Mouse (Mus musculus) ES-Bruce4 (cell line): Measurements from ENCODE around the gene Cd4. TPM values are rescaled to one million over a fixed set of nuclear protein-coding genes. Genes with fewer than 3 reads are reported as not detected.

ENCODE experiments used
- H3K27ac ChIP-seq: 2 replicates; pipeline ENCODE4 v1.5.1; 2012; ENCODE audit warnings: low read length, inconsistent platforms; ENCODE audit not compliant: insufficient read depth
- H3K27me3 ChIP-seq: 2 replicates; pipeline ENCODE4 v1.6.1; 2012; ENCODE audit warnings: mild to moderate bottlenecking, low read length, inconsistent platforms; ENCODE audit not compliant: control insufficient read depth, poor library complexity, insufficient read depth, severe bottlenecking
- H3K36me3 ChIP-seq: 2 replicates; pipeline ENCODE4 v1.6.1; 2012; ENCODE audit warnings: inconsistent platforms, mild to moderate bottlenecking, low read length, moderate library complexity; ENCODE audit not compliant: control insufficient read depth, poor library complexity, insufficient read depth, severe bottlenecking
- H3K4me1 ChIP-seq: one replicate; pipeline ENCODE4 v1.8.1; 2011; ENCODE audit warnings: low read length; ENCODE audit not compliant: control insufficient read depth, insufficient read depth
- H3K4me3 ChIP-seq: 2 replicates; pipeline ENCODE4 v1.5.1; 2011; ENCODE audit warnings: low read depth, mild to moderate bottlenecking, low read length
- H3K9ac ChIP-seq: 2 replicates; pipeline ENCODE4 v1.6.1; 2012; ENCODE audit warnings: low read depth, mild to moderate bottlenecking, inconsistent platforms; ENCODE audit not compliant: poor library complexity, severe bottlenecking
- H3K9me3 ChIP-seq: replicated peaks from 2 replicates; pipeline ENCODE4 v1.6.1; 2012; ENCODE audit warnings: mild to moderate bottlenecking, low read length, inconsistent platforms; ENCODE audit not compliant: control insufficient read depth, poor library complexity, insufficient read depth, severe bottlenecking
- CTCF ChIP-seq: IDR thresholded peaks from one replicate; pipeline ENCODE4 v1.8.1; 2011; ENCODE audit warnings: low read depth, low read length
- EP300 ChIP-seq: IDR thresholded peaks from 2 replicates; pipeline ENCODE4 v1.6.1; 2011; ENCODE audit warnings: low read depth, low read length; ENCODE audit not compliant: insufficient read depth
- POLR2A ChIP-seq: IDR thresholded peaks from one replicate; pipeline ENCODE4 v1.8.1; 2011; ENCODE audit warnings: low read length; ENCODE audit not compliant: insufficient read depth
- polyA plus RNA-seq: library from polyadenylated mRNA; stranded (reverse); fragments of >200 nt; gene quantifications from 2 replicates; pipeline ENCODE4 v1.2.4, GENCODE M21; 2011; ENCODE audit warnings: low read depth; ENCODE audit not compliant: missing spikeins, insufficient read depth, insufficient read length

Cd4 gene
- polyA plus RNA-seq, 1 experiment, result not detected

- Histone ChIP-seq H3K36me3 (no peaks in the 10 kb centered on the region), H3K9me3 (no peaks in the 10 kb centered on the region), H3K27me3 (no peaks in the 10 kb centered on the region), H3K9ac (peak overlapping the region; percentile 57), H3K4me3 (peak overlapping the region; percentile 70), H3K27ac (peak overlapping the region; percentile 98), H3K4me1 (peaks cover 9% of the 10 kb centered on the region)
- TF ChIP-seq EP300 (no peak), POLR2A (no peak), CTCF (no peak)
Observed at GRCm38 (mm10) chr6:124904991-124905860, 17.2 kb upstream of the Cd4 start.

DNA sequence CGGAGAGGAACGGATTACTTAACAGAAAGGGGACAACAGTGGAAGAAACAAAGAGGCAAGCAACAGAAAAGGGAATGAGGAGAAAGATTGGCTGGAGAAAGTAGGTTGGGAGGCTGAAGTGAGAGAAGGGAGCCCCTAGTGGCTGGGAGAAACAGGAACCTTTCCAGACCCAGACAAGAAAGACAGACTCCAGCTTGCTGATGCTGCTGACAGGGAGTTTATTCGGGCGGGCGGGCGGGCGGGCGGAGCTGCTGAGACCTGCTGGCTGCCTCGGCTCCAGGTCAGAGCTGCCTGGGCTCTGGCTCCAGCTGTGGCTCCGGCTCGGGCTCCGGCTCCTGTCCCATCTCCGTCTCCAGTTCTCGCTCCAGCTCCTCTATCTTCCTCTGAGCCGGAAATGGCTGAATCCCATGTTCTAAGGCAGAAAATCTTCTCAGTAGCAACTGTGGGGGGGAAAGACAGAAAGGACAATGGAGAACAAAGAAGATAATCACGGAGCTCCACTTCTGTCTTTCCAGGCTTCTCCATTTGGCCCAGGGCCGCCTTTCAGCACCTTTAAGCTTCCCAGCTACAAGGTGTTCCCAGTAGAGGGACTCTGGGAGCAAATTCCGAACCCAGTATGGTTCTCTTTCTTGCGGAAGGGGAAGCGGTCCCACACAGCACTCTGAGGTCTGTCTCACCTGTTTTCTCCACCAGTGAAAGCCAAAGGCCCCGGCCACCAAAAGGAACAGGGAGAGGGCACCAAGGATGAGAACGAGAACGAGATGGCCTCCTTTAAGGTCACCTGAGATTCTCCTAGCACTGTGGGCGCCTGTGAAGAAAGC is 16.4 kb upstream of the Cd4 start:
- H3K9ac ChIP-seq, result peak overlapping the region; percentile 57
- TF ChIP-seq CTCF, result peak; percentile 49
- no peak for TF ChIP-seq EP300
- H3K27ac ChIP-seq, result peak overlapping the region; percentile 98

DNA sequence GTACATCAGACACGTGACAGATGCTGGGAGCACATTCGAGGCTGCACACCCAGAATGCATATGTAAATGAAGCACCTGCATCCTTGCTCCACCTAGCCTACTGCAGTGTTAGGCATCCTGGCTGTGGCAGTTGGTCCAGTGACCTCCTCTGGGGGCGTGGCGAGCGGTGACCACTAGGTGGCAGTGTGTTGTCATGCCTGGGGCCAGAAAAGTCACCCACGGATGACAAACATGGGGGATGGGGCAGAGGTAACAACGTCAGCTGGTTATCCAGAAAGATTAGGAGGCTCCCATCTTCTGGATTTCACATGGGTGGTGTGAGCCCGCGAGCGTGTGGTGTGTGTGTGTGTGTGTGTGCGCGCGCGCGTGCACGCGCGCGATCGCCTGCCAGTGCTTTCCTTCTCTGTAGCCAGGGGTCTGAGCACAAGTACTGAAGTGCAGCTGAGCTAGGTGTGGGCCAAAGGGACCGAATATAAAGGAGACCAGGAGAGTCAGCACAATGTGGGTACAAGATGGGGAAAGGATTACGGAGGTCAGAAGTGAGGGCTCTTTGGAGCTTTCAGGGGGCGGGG is 15.6 kb upstream of the Cd4 start:
- TF ChIP-seq POLR2A, result no peak
- TF ChIP-seq CTCF, result peak; percentile 94
- TF ChIP-seq EP300, result peak; percentile 98

More for the DNA sequence above, 16.4 kb upstream of the Cd4 start:
- peaks cover 12% of the 10 kb centered on the region for H3K4me1 ChIP-seq
- no peaks in the 10 kb centered on the region for H3K27me3 ChIP-seq
- H3K9me3 ChIP-seq, result no peaks in the 10 kb centered on the region
- H3K36me3 ChIP-seq, result no peaks in the 10 kb centered on the region
- peak overlapping the region; percentile 70 for H3K4me3 ChIP-seq

GRCm38 (mm10) chr6:124901851-124902250 is 13.8 kb upstream of the Cd4 start:
- no peaks in the 10 kb centered on the region for H3K36me3 ChIP-seq
- TF ChIP-seq POLR2A, result no peak
- TF ChIP-seq CTCF, result no peak
- TF ChIP-seq EP300, result no peak
- no peaks in the 10 kb centered on the region for H3K9me3 ChIP-seq
- no peak overlapping the region for H3K27ac ChIP-seq
- H3K9ac ChIP-seq, result no peak overlapping the region
- H3K4me1 ChIP-seq, result peaks cover 12% of the 10 kb centered on the region
- no peak overlapping the region for H3K4me3 ChIP-seq
- H3K27me3 ChIP-seq, result no peaks in the 10 kb centered on the region

More for the DNA sequence above, 15.6 kb upstream of the Cd4 start:
- Histone ChIP-seq H3K27ac (peak overlapping the region; percentile 95), H3K4me1 (peaks cover 10% of the 10 kb centered on the region), H3K9me3 (no peaks in the 10 kb centered on the region), H3K4me3 (peak overlapping the region; percentile 54), H3K27me3 (no peaks in the 10 kb centered on the region), H3K36me3 (no peaks in the 10 kb centered on the region), H3K9ac (peak overlapping the region; percentile 57)

GRCm38 (mm10) chr6:124900801-124901480 is 12.9 kb upstream of the Cd4 start:
- peaks cover 12% of the 10 kb centered on the region for H3K4me1 ChIP-seq
- no peak overlapping the region for H3K27ac ChIP-seq
- TF ChIP-seq EP300 (no peak), POLR2A (no peak), CTCF (no peak)
- H3K4me3 ChIP-seq, result no peak overlapping the region
- H3K9ac ChIP-seq, result no peak overlapping the region
- H3K9me3 ChIP-seq, result no peaks in the 10 kb centered on the region
- no peaks in the 10 kb centered on the region for H3K27me3 ChIP-seq
- H3K36me3 ChIP-seq, result no peaks in the 10 kb centered on the region
